ENCODE assay signal across 9 mouse cellular contexts in the genomic region with DNA sequence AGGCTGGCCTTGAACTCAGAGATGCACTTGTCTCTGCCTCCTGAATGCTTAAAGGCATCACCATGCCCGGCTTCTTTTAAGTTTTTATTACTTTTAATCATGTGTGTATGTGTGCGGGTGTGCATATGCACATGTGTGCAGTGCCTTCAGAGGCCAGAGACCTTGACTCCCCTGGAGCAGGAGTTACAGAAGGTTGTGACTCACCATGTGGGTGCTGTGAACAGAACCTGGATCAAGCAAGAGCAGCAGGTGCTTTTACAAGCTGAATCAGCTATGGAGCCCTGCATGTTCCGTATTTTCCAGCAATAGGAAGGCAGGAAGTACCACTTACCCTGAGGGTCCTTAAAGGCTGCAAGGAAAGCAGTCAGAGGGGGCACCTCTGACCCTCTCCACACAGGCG. TPM values are rescaled to one million over a fixed set of nuclear protein-coding genes. Genes with fewer than 3 reads are reported as not detected.
DNase-seq lines count a peak whose midpoint lies in the region; ATAC-seq and TF ChIP-seq lines count a peak whose summit lies in the region.
"Had no signal": no experiment of that assay in that cellular context is flagged by ENCODE, and none has a peak within 500 bp of the region (broad histone marks: within the 10 kb centered on the region; RNA-seq: fewer than 3 reads in every experiment).

No protein-coding gene starts in this region.

- H3K36me3 ChIP-seq in heart, postnatal 0 days (replicated peaks; ENCODE audit: control insufficient read depth, insufficient read depth, low read length): no peaks in the 10 kb centered on the region
- 0 out of 2 replicates have a peak, but pooled peaks cover 5% of the 10 kb centered on the region for H3K36me3 ChIP-seq in embryonic facial prominence, embryonic 12.5 days
- no peaks in the 10 kb centered on the region for H3K36me3 ChIP-seq in hindbrain, embryonic 16.5 days (ENCODE audit: control insufficient read depth, insufficient read depth, low read length)
- H3K36me3 ChIP-seq in midbrain, embryonic 15.5 days (replicated peaks): no peaks in the 10 kb centered on the region

- ATAC-seq in heart, postnatal 0 days (ENCODE audit: insufficient read depth, low read depth): no peak
- no peak for ATAC-seq in embryonic facial prominence, embryonic 12.5 days (ENCODE audit: insufficient number of reproducible peaks, insufficient read depth, low FRiP score, low TSS enrichment)
- no peak for ATAC-seq in hindbrain, embryonic 16.5 days
- ATAC-seq in midbrain, embryonic 15.5 days (replicated peaks): no peak

- no peaks in the 10 kb centered on the region for H3K27me3 ChIP-seq in heart, postnatal 0 days (ENCODE audit: control insufficient read depth, insufficient read depth, low read length)
- no peaks in the 10 kb centered on the region for H3K27me3 ChIP-seq in embryonic facial prominence, embryonic 12.5 days
- no peaks in the 10 kb centered on the region for H3K27me3 ChIP-seq in hindbrain, embryonic 16.5 days (replicated peaks; ENCODE audit: control insufficient read depth, insufficient read depth, low read length)
- no peaks in the 10 kb centered on the region for H3K27me3 ChIP-seq in midbrain, embryonic 15.5 days (replicated peaks)

- no peak for DNase-seq in heart, postnatal 0 days (ENCODE audit: low spot score)
- DNase-seq in heart, postnatal 36 days: no peak
- no peak for DNase-seq in gastrocnemius, postnatal 36 days
- DNase-seq in gastrocnemius, postnatal 10 days: no peak
- no peak for DNase-seq in ovary, postnatal 36 days (ENCODE audit: low spot score)

- no peak overlapping the region for H3K27ac ChIP-seq in heart, postnatal 0 days (ENCODE audit: low read depth)
- H3K27ac ChIP-seq in embryonic facial prominence, embryonic 12.5 days: peak overlapping the region; percentile 81
- peak overlapping the region; percentile 34; the same call in 1 of the 2 replicates for H3K27ac ChIP-seq in hindbrain, embryonic 16.5 days (ENCODE audit: low read depth, low read length)
- no peak overlapping the region for H3K27ac ChIP-seq in midbrain, embryonic 15.5 days
- H3K27ac ChIP-seq: left cerebral cortex, adult 2 months had no signal

- no peaks in the 10 kb centered on the region for H3K9me3 ChIP-seq in heart, postnatal 0 days (replicated peaks; ENCODE audit: control insufficient read depth, low read length)
- H3K9me3 ChIP-seq in embryonic facial prominence, embryonic 12.5 days: no peaks in the 10 kb centered on the region
- H3K9me3 ChIP-seq in hindbrain, embryonic 16.5 days (ENCODE audit: control insufficient read depth, low read length): no peaks in the 10 kb centered on the region
- H3K9me3 ChIP-seq in midbrain, embryonic 15.5 days: no peaks in the 10 kb centered on the region

- no peak for TF ChIP-seq EP300 in heart, postnatal 0 days (IDR thresholded peaks at IDR 0.05; ENCODE audit: low read depth)

- no peak overlapping the region for H3K9ac ChIP-seq in heart, postnatal 0 days (replicated peaks; ENCODE audit: low read depth, low read length)
- peak overlapping the region; percentile 51 for H3K9ac ChIP-seq in embryonic facial prominence, embryonic 12.5 days
- peak overlapping the region; percentile 69; the same call in 1 of the 2 replicates for H3K9ac ChIP-seq in hindbrain, embryonic 16.5 days (ENCODE audit: low read depth, low read length)
- H3K9ac ChIP-seq in midbrain, embryonic 15.5 days: 0 out of 2 replicates have a peak overlapping the region, but pooled peaks have one; percentile 35

- 0 out of 2 replicates have a peak overlapping the region, but pooled peaks have one; percentile 55 for H3K4me2 ChIP-seq in heart, postnatal 0 days (ENCODE audit: low read depth, low read length)
- H3K4me2 ChIP-seq in embryonic facial prominence, embryonic 12.5 days (replicated peaks): peak overlapping the region; percentile 54
- peak overlapping the region; percentile 68 for H3K4me2 ChIP-seq in hindbrain, embryonic 16.5 days (ENCODE audit: low read length)
- peak overlapping the region; percentile 62 for H3K4me2 ChIP-seq in midbrain, embryonic 15.5 days

- no peak for TF ChIP-seq CTCF in heart, postnatal 0 days (IDR thresholded peaks at IDR 0.05; ENCODE audit: low read depth)

- WGBS in heart, postnatal 0 days: 84% methylated on average over 4 of the region's 4 CpGs
- WGBS in embryonic facial prominence, embryonic 12.5 days: 46% methylated on average over 4 of the region's 4 CpGs
- 45% methylated on average over 4 of the region's 4 CpGs for WGBS in hindbrain, embryonic 16.5 days
- 64% methylated on average over 4 of the region's 4 CpGs for WGBS in midbrain, embryonic 15.5 days

- intact Hi-C loops in heart, postnatal 36 days (cut with DNase I): no loop called here
- intact Hi-C loops in gastrocnemius, postnatal 36 days (cut with DNase I): no loop called here

- H3K4me3 ChIP-seq in heart, postnatal 0 days (ENCODE audit: low read depth, low read length): no peak overlapping the region
- H3K4me3 ChIP-seq in embryonic facial prominence, embryonic 12.5 days: peak overlapping the region; percentile 25
- H3K4me3 ChIP-seq in hindbrain, embryonic 16.5 days (ENCODE audit: low read length): peak overlapping the region; percentile 36
- H3K4me3 ChIP-seq in midbrain, embryonic 15.5 days: peak overlapping the region; percentile 28
- H3K4me3 ChIP-seq: left cerebral cortex, adult 2 months had no signal

- H3K4me1 ChIP-seq in heart, postnatal 0 days (ENCODE audit: control insufficient read depth, insufficient read depth): peaks cover 24% of the 10 kb centered on the region
- peaks cover 33% of the 10 kb centered on the region for H3K4me1 ChIP-seq in embryonic facial prominence, embryonic 12.5 days
- H3K4me1 ChIP-seq in hindbrain, embryonic 16.5 days (ENCODE audit: control insufficient read depth, insufficient read depth, low read depth, low read length): peaks cover 10% of the 10 kb centered on the region
- peaks cover 20% of the 10 kb centered on the region for H3K4me1 ChIP-seq in midbrain, embryonic 15.5 days

RNA-seq across cellular contexts. Expression of gene Jund, which starts 7.5 kb away (rescaled TPM):
- total RNA-seq in heart, postnatal 0 days (2014; rRNA removed; ENCODE audit: low replicate concordance): 322 and 503 TPM in 2 replicates
- 45.9 and 49.5 TPM in 2 replicates for polyA plus RNA-seq in heart, postnatal 0 days (2015; fragmentation: Nextera tagmentation; extraction: Ambion mirVana)
- 100 to 1,000 TPM; 124 to 138 TPM for total RNA-seq in heart, postnatal 36 days (2021)
- polyA plus RNA-seq in embryonic facial prominence, embryonic 12.5 days (2016; fragmentation: Nextera tagmentation; extraction: Ambion mirVana): 142 and 150 TPM in 2 replicates
- 60.0 and 69.0 TPM in 2 replicates for polyA plus RNA-seq in hindbrain, embryonic 16.5 days (2015; fragmentation: Nextera tagmentation; extraction: Ambion mirVana)
- 83.0 and 94.4 TPM in 2 replicates for polyA plus RNA-seq in midbrain, embryonic 15.5 days (2015; fragmentation: Nextera tagmentation; extraction: Ambion mirVana)
- total RNA-seq in gastrocnemius, postnatal 36 days (2021): 10 to 100 TPM; 60.6 to 77.9 TPM
- 100 to 1,000 TPM in 1 of 2 experiments, 10 to 100 TPM in 1; 79.2 to 130 TPM for total RNA-seq in gastrocnemius, postnatal 10 days (2021)

RNA-seq across cellular contexts. Expression of gene Iqcn, which starts 12.0 kb away (rescaled TPM):
- not detected in 2 replicates for total RNA-seq in heart, postnatal 0 days (2014; rRNA removed; ENCODE audit: low replicate concordance)
- not detected in 2 replicates for polyA plus RNA-seq in heart, postnatal 0 days (2015; fragmentation: Nextera tagmentation; extraction: Ambion mirVana)
- total RNA-seq in heart, postnatal 36 days (2021): under 1 TPM in 1 of 2 experiments, not detected in 1; 0.06 TPM
- polyA plus RNA-seq in embryonic facial prominence, embryonic 12.5 days (2016; fragmentation: Nextera tagmentation; extraction: Ambion mirVana): not detected in 2 replicates
- 0.10 TPM in 1 of 2 replicates, not detected in the other for polyA plus RNA-seq in hindbrain, embryonic 16.5 days (2015; fragmentation: Nextera tagmentation; extraction: Ambion mirVana)
- 0.05 and 0.14 TPM in 2 replicates for polyA plus RNA-seq in midbrain, embryonic 15.5 days (2015; fragmentation: Nextera tagmentation; extraction: Ambion mirVana)
- under 1 TPM in 1 of 2 experiments, not detected in 1; 0.05 TPM for total RNA-seq in gastrocnemius, postnatal 36 days (2021)
- total RNA-seq in gastrocnemius, postnatal 10 days (2021): not detected

RNA-seq across cellular contexts. Expression of gene Lsm4, which starts 18.2 kb away (rescaled TPM):
- total RNA-seq in heart, postnatal 0 days (2014; rRNA removed; ENCODE audit: low replicate concordance): 438 and 495 TPM in 2 replicates
- polyA plus RNA-seq in heart, postnatal 0 days (2015; fragmentation: Nextera tagmentation; extraction: Ambion mirVana): 202 and 205 TPM in 2 replicates
- total RNA-seq in heart, postnatal 36 days (2021): 10 to 100 TPM; 64.0 to 66.8 TPM
- polyA plus RNA-seq in embryonic facial prominence, embryonic 12.5 days (2016; fragmentation: Nextera tagmentation; extraction: Ambion mirVana): 303 and 326 TPM in 2 replicates
- polyA plus RNA-seq in hindbrain, embryonic 16.5 days (2015; fragmentation: Nextera tagmentation; extraction: Ambion mirVana): 168 and 169 TPM in 2 replicates
- 175 and 193 TPM in 2 replicates for polyA plus RNA-seq in midbrain, embryonic 15.5 days (2015; fragmentation: Nextera tagmentation; extraction: Ambion mirVana)
- 10 to 100 TPM; 54.9 to 63.3 TPM for total RNA-seq in gastrocnemius, postnatal 36 days (2021)
- total RNA-seq in gastrocnemius, postnatal 10 days (2021): 10 to 100 TPM; 82.3 to 83.0 TPM

RNA-seq across cellular contexts. Expression of gene Gm3336, which starts 27.1 kb away (rescaled TPM):
- not detected in 2 replicates for total RNA-seq in heart, postnatal 0 days (2014; rRNA removed; ENCODE audit: low replicate concordance)
- polyA plus RNA-seq in heart, postnatal 0 days (2015; fragmentation: Nextera tagmentation; extraction: Ambion mirVana): not detected in 2 replicates
- not detected for total RNA-seq in heart, postnatal 36 days (2021)
- not detected in 2 replicates for polyA plus RNA-seq in embryonic facial prominence, embryonic 12.5 days (2016; fragmentation: Nextera tagmentation; extraction: Ambion mirVana)
- 0.19 TPM in 1 of 2 replicates, not detected in the other for polyA plus RNA-seq in hindbrain, embryonic 16.5 days (2015; fragmentation: Nextera tagmentation; extraction: Ambion mirVana)
- not detected in 2 replicates for polyA plus RNA-seq in midbrain, embryonic 15.5 days (2015; fragmentation: Nextera tagmentation; extraction: Ambion mirVana)
- not detected for total RNA-seq in gastrocnemius, postnatal 36 days (2021)
- not detected for total RNA-seq in gastrocnemius, postnatal 10 days (2021)
- total RNA-seq: left cerebral cortex, adult 2 months had no signal

RNA-seq across cellular contexts. Expression of gene Pgpep1, which starts 31.0 kb away (rescaled TPM):
- total RNA-seq in heart, postnatal 0 days (2014; rRNA removed; ENCODE audit: low replicate concordance): 18.0 and 36.3 TPM in 2 replicates
- polyA plus RNA-seq in heart, postnatal 0 days (2015; fragmentation: Nextera tagmentation; extraction: Ambion mirVana): 26.9 and 29.1 TPM in 2 replicates
- total RNA-seq in heart, postnatal 36 days (2021): 10 to 100 TPM; 39.6 to 44.9 TPM
- polyA plus RNA-seq in embryonic facial prominence, embryonic 12.5 days (2016; fragmentation: Nextera tagmentation; extraction: Ambion mirVana): 59.5 and 70.4 TPM in 2 replicates
- polyA plus RNA-seq in hindbrain, embryonic 16.5 days (2015; fragmentation: Nextera tagmentation; extraction: Ambion mirVana): 78.3 and 87.6 TPM in 2 replicates
- 70.1 and 74.5 TPM in 2 replicates for polyA plus RNA-seq in midbrain, embryonic 15.5 days (2015; fragmentation: Nextera tagmentation; extraction: Ambion mirVana)
- total RNA-seq in gastrocnemius, postnatal 36 days (2021): 10 to 100 TPM; 11.1 to 15.9 TPM
- 10 to 100 TPM; 22.5 to 23.4 TPM for total RNA-seq in gastrocnemius, postnatal 10 days (2021)

Comparison
In these comparisons a context has a peak if more than half of its experiments do, and no peak if none do; other contexts are left out.
1. H3K27ac ChIP-seq: peak in embryonic facial prominence, embryonic 12.5 days (single experiment) and hindbrain, embryonic 16.5 days (single experiment); none in heart, postnatal 0 days (single experiment) and midbrain, embryonic 15.5 days (single experiment).
2. Peak in every context shown above with its lines, with median percentiles within 50 percentile points of each other: H3K4me2 ChIP-seq.